Mouse (Mus musculus) midbrain, embryonic 14.5 days (tissue): ENCODE results near the gene Nprl3. TPM values are rescaled to one million over a fixed set of nuclear protein-coding genes. Genes with fewer than 3 reads are reported as not detected.
"Not testable (repeated sequence)": the region's sequence is repeated elsewhere in the genome, so short reads cannot be mapped to it uniquely, and the experiment has no call there.

Experiments used
- ATAC-seq: fragments of 200-750 bp; cut with Nextera tagmentation; 2 replicates; pipeline ENCODE4 v1.8.0; 2017; ENCODE audit warnings: moderate number of reproducible peaks, moderate library complexity; ENCODE audit not compliant: low FRiP score, low TSS enrichment
- DNase-seq: peaks from one replicate; pipeline ENCODE4 v3.0.0-alpha.2; 2015
- H3K27ac ChIP-seq: fragments of 300-500 bp; sonication (generic); replicated peaks from 2 replicates; pipeline ENCODE4 v1.5.1; 2014; ENCODE audit warnings: mild to moderate bottlenecking, low read depth, low read length, moderate library complexity
- H3K27me3 ChIP-seq: fragments of 300-500 bp; sonication (generic); 2 replicates; pipeline ENCODE4 v1.6.1; 2014; ENCODE audit warnings: low read length, control low read depth, mixed read lengths; ENCODE audit not compliant: control insufficient read depth, insufficient read depth
- H3K36me3 ChIP-seq: fragments of 300-500 bp; sonication (generic); 2 replicates; pipeline ENCODE4 v1.6.1; 2014; ENCODE audit warnings: low read length, control low read depth; ENCODE audit not compliant: control insufficient read depth, insufficient read depth
- H3K4me1 ChIP-seq: fragments of 300-500 bp; sonication (generic); 2 replicates; pipeline ENCODE4 v1.6.1; 2014; ENCODE audit warnings: mild to moderate bottlenecking, antibody characterized with exemption, low read length, control low read depth; ENCODE audit not compliant: control insufficient read depth, insufficient read depth
- H3K4me2 ChIP-seq: fragments of 300-500 bp; sonication (generic); 2 replicates; pipeline ENCODE4 v1.6.1; 2014; ENCODE audit warnings: mild to moderate bottlenecking, low read length, moderate library complexity
- H3K4me3 ChIP-seq: fragments of 300-500 bp; sonication (generic); replicated peaks from 2 replicates; pipeline ENCODE4 v1.5.1; 2014; ENCODE audit warnings: low read depth, low read length
- H3K9ac ChIP-seq: fragments of 300-500 bp; sonication (generic); replicated peaks from 2 replicates; pipeline ENCODE4 v1.6.1; 2014; ENCODE audit warnings: mild to moderate bottlenecking, low read length, moderate library complexity
- H3K9me3 ChIP-seq: fragments of 300-500 bp; sonication (generic); 2 replicates; pipeline ENCODE4 v1.6.1; 2016; ENCODE audit warnings: low read length, control low read depth, mixed read lengths; ENCODE audit not compliant: control insufficient read depth
- WGBS: fragments of 180-500 bp; shearing (Covaris S2); extraction: QIAGEN DNeasy Blood & Tissue Kit; methylation state at CpG from one replicate; pipeline ENCODE4 v1.1.7; 2014; 5-methylcytosine and 5-hydroxymethylcytosine counted together
- polyA plus RNA-seq: library from polyadenylated mRNA; unstranded; fragments of >200 nt; fragmentation: Nextera tagmentation; extraction: Ambion mirVana; gene quantifications from 2 replicates; pipeline ENCODE4 v1.2.1, GENCODE M21; 2014

The Nprl3 gene
- polyA plus RNA-seq, 1 experiment from 2014 or later = 36.9 TPM

GRCm38 (mm10) chr11:32287493-32287825, 20.0 kb upstream of the Nprl3 start:
- H3K27ac ChIP-seq = no peak overlapping the region
- no peaks in the 10 kb centered on the region for H3K9me3 ChIP-seq
- H3K4me1 ChIP-seq = no peaks in the 10 kb centered on the region
- DNase-seq (no peak), ATAC-seq (no peak)
- H3K9ac ChIP-seq = no peak overlapping the region
- H3K4me2 ChIP-seq = no peak overlapping the region
- H3K36me3 ChIP-seq = no peaks in the 10 kb centered on the region
- WGBS = 75% methylated on average over 9 of the region's 9 CpGs
- H3K4me3 ChIP-seq = no peak overlapping the region
- no peaks in the 10 kb centered on the region for H3K27me3 ChIP-seq

DNA sequence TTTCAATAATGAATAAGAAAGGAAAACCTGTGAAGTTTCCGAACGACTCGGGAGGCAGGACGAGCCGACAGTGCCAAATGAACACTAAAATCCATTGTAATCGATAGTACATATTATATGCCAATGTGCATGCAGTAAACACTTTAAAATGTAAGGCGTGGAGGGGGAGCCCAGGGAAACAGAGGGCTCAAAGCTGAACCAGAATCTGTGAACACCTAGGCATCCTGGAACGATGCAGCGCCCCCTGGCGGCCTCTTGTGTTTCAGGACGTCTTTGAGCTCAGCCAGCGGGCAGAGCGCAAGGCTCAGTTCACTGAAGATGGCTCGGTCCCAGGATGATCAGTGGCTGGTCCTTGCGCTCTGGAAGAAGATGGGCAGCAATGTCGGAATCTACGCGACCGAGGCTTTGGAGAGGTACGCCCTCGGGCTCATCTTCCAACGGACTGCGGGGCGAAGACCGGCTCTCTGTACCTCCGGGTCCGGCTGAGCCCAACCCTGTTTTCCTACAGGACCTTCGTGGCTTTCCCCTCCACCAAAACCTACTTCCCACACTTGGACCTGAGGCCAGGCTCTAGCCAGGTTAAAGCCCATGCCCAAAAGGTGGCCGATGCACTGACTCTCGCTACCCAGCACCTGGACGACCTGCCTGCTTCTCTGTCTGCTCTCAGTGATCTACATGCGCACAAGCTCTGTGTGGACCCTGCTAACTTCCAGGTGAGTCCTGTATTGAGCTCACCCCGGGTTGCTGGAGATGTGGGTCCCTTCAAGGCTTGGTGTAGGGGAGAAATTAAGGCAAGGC, 19.4 kb upstream of the Nprl3 start, which contains the start of gene Hbq1b:
TSS of gene Hbq1b (plus strand) at position 271 of the 798 bp plus-strand sequence.
- ATAC-seq (peak; percentile 68; the same call in 1 of the 2 replicates), DNase-seq (peak; percentile 81)
- 0 out of 2 replicates have a peak within 1 kb of the TSS, but pooled peaks have one; percentile 36 for H3K9ac ChIP-seq
- H3K27me3 ChIP-seq, H3K36me3 ChIP-seq, H3K9me3 ChIP-seq, H3K27ac ChIP-seq, H3K4me1 ChIP-seq: not testable (repeated sequence)
- WGBS = 23% methylated on average over 30 of the region's 33 CpGs
- peak within 1 kb of the TSS; percentile 20; the same call in 1 of the 2 replicates for H3K4me3 ChIP-seq
- H3K4me2 ChIP-seq = peak within 1 kb of the TSS; percentile 53

GRCm38 (mm10) chr11:32285887-32286286, 18.4 kb upstream of the Nprl3 start:
- H3K27ac ChIP-seq, H3K4me1 ChIP-seq, H3K9ac ChIP-seq, H3K4me3 ChIP-seq, H3K9me3 ChIP-seq, H3K4me2 ChIP-seq, DNase-seq, H3K27me3 ChIP-seq, H3K36me3 ChIP-seq, ATAC-seq: not testable (repeated sequence)

DNA sequence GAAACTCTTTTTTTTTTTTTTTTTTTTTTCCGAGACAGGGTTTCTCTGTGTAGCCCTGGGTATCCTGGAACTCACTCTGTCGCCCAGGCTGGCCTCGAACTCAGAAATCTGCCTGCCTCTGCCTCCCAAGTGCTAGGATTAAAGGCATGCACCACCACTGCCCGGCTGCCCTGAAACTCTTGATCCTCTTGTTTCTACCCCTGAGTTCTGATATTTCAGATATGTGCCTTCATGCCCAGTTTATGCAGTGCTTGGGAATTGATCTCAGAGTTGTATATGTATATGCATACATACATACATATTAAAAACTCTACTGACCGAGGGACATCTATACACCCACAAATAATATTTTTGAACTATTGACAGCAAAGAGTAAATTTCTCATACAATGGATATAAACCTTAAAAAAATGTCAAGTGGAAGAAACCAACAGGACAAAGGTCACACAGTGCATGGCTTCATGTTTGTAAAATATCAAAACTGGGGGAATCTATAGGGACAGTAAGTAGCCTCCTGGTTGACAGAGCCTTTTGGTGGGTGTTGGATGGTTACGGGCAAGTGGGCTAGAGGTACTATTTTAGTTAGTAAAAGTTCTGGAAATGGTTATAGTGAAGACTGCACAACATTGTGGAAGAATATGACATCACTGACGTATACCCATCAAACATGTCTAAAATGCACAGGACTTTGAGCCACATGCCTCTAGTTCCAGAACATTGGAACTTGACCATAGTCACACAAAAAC, 17.7 kb upstream of the Nprl3 start:
- H3K4me1 ChIP-seq = no peaks in the 10 kb centered on the region
- WGBS = 83% methylated on average over 7 of the region's 7 CpGs
- DNase-seq (no peak), ATAC-seq (no peak)
- no peak overlapping the region for H3K27ac ChIP-seq
- no peaks in the 10 kb centered on the region for H3K36me3 ChIP-seq
- no peak overlapping the region for H3K9ac ChIP-seq
- no peaks in the 10 kb centered on the region for H3K9me3 ChIP-seq
- H3K4me3 ChIP-seq = no peak overlapping the region
- H3K27me3 ChIP-seq = no peaks in the 10 kb centered on the region
- no peak overlapping the region for H3K4me2 ChIP-seq

- not testable (repeated sequence) for H3K4me2 ChIP-seq, ATAC-seq, H3K27me3 ChIP-seq, H3K36me3 ChIP-seq, H3K27ac ChIP-seq, H3K9me3 ChIP-seq, H3K4me3 ChIP-seq, H3K4me1 ChIP-seq, H3K9ac ChIP-seq, DNase-seq
- WGBS = 64% methylated on average over 2 of the region's 2 CpGs
Measured at GRCm38 (mm10) chr11:32284582-32284981, 17.1 kb upstream of the Nprl3 start.

DNA sequence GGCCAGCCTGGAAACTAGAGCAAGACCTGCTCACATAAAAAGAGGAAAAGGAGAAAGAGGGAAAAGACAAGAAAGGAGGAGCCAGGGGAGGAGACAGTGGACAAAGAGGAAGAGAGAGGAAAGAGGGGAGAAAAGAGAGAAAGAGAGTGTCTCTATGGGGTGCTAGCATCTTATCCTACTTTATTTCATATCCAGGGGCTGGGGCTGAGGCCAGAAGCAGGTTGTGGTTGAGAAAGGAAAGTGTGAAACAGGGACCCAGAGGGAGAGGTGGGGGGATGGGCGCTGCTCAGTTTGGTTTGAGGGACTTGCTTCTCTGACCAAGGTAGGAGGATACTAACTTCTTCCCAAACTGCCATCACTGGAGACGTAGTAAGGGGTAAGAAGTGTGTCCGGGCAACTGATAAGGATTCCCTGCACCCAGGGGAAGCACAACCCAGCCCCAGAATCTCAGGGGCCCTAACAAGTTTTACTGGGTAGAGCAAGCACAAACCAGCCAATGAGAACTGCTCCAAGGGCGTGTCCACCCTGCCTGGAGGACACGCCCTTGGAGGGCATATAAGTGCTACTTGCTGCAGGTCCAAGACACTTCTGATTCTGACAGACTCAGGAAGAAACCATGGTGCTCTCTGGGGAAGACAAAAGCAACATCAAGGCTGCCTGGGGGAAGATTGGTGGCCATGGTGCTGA, 15.7 kb upstream of the Nprl3 start, which contains the start of gene Hba-a1:
TSS of gene Hba-a1 (plus strand) at position 421 of the 687 bp plus-strand sequence.
- not testable (repeated sequence) for H3K4me1 ChIP-seq, H3K27me3 ChIP-seq, H3K4me3 ChIP-seq, H3K9me3 ChIP-seq, H3K36me3 ChIP-seq, DNase-seq, H3K27ac ChIP-seq, ATAC-seq, H3K9ac ChIP-seq, H3K4me2 ChIP-seq
- 56% methylated on average over 1 of the region's 5 CpGs for WGBS

- Histone ChIP-seq H3K4me3 (no peak overlapping the region), H3K9ac (no peak overlapping the region), H3K36me3 (no peaks in the 10 kb centered on the region), H3K27me3 (no peaks in the 10 kb centered on the region), H3K27ac (no peak overlapping the region), H3K4me1 (no peaks in the 10 kb centered on the region), H3K9me3 (no peaks in the 10 kb centered on the region), H3K4me2 (no peak overlapping the region)
- no peak for ATAC-seq
- WGBS = 85% methylated on average over 1 of the region's 1 CpGs
- DNase-seq = no peak
Measured at GRCm38 (mm10) chr11:32281416-32282144, 14.1 kb upstream of the Nprl3 start.

GRCm38 (mm10) chr11:32280646-32281045, 13.1 kb upstream of the Nprl3 start:
- no peak for ATAC-seq

More at GRCm38 (mm10) chr11:32280646-32281045, 13.1 kb upstream of the Nprl3 start:
- Histone ChIP-seq H3K27me3 (no peaks in the 10 kb centered on the region), H3K9me3 (no peaks in the 10 kb centered on the region), H3K9ac (no peak overlapping the region), H3K36me3 (no peaks in the 10 kb centered on the region), H3K4me3 (no peak overlapping the region), H3K4me2 (no peak overlapping the region), H3K4me1 (no peaks in the 10 kb centered on the region), H3K27ac (no peak overlapping the region)
- DNase-seq = no peak
- WGBS = 80% methylated on average over 2 of the region's 2 CpGs
